ENCODE assay signal across 8 mouse cellular contexts in genomic region chr2:93462760-93463159, GRCm38 (mm10). TPM values are rescaled to one million over a fixed set of nuclear protein-coding genes. Genes with fewer than 3 reads are reported as not detected.
A peak's percentile ranks its signal among the peaks of the same experiment; 100 is the strongest.
DNase-seq lines count a peak whose midpoint lies in the region; ATAC-seq and TF ChIP-seq lines count a peak whose summit lies in the region.

TSS of gene Cd82 (minus strand) at chr2:93463140.

- no peaks in the 10 kb centered on the region for H3K9me3 ChIP-seq in MEL (replicated peaks; ENCODE audit: insufficient read depth, low read length)
- H3K9me3 ChIP-seq in forebrain, embryonic 15.5 days = no peaks in the 10 kb centered on the region

- no peak for TF ChIP-seq EP300 in MEL (IDR thresholded peaks at IDR 0.05; ENCODE audit: low read depth in 1 of 2, low read length in 2 of 2)

- H3K9ac ChIP-seq in MEL (ENCODE audit: control insufficient read depth, low read depth, low read length, poor library complexity, severe bottlenecking) = peak within 1 kb of the TSS; percentile 85
- H3K9ac ChIP-seq in forebrain, embryonic 15.5 days (replicated peaks) = peak within 1 kb of the TSS; percentile 27

- no peak for TF ChIP-seq RAD21 in MEL (IDR thresholded peaks at IDR 0.05; ENCODE audit: low read depth, low read length)

- peak; percentile 81 for ATAC-seq in forebrain, embryonic 15.5 days (replicated peaks)
- ATAC-seq in hematopoietic stem cell, adult 5-6 weeks (replicated peaks in 1 of 2; ENCODE audit: insufficient read depth in 1 of 2, low FRiP score in 2 of 2, low TSS enrichment in 1 of 2, low read depth in 1 of 2, poor library complexity in 2 of 2, severe bottlenecking in 2 of 2) = peak in 1 of 2 experiments; percentile 1; a peak in 1 of 4 replicates

- H3K4me3 ChIP-seq in MEL (ENCODE audit: control insufficient read depth in 1 of 2, insufficient read depth in 1 of 2, low read depth in 2 of 2, low read length in 2 of 2) (peak within 1 kb of the TSS; percentile 71 to 87), macrophage (ENCODE audit: inconsistent target) (peak within 1 kb of the TSS; percentile 77)
- peak within 1 kb of the TSS; percentile 39 for H3K4me3 ChIP-seq in forebrain, embryonic 15.5 days

- peaks cover 0 to 16% of the 10 kb centered on the region in 2 experiments; a peak in 2 of 4 replicates for H3K36me3 ChIP-seq in MEL (ENCODE audit: control insufficient read depth in 1 of 2, insufficient read depth in 2 of 2, low read length in 2 of 2)
- no peaks in the 10 kb centered on the region for H3K36me3 ChIP-seq in forebrain, embryonic 15.5 days
- no peaks in the 10 kb centered on the region for H3K36me3 ChIP-seq in macrophage (ENCODE audit: inconsistent target)

- H3K4me2 ChIP-seq in forebrain, embryonic 15.5 days (replicated peaks) = peak within 1 kb of the TSS; percentile 62

- no peaks in the 10 kb centered on the region for H3K27me3 ChIP-seq in MEL (ENCODE audit: control insufficient read depth in 1 of 2, insufficient read depth in 2 of 2, low read length in 2 of 2)
- H3K27me3 ChIP-seq in forebrain, embryonic 15.5 days = no peaks in the 10 kb centered on the region

- no peak for TF ChIP-seq CTCF in MEL (IDR thresholded peaks at IDR 0.05 in 2 of 3, conservative IDR thresholded peaks at IDR 0.05 in 1 of 3; ENCODE audit: control insufficient read depth in 1 of 3, insufficient read depth in 1 of 3, low read depth in 2 of 3, low read length in 3 of 3, poor library complexity in 1 of 3, severe bottlenecking in 1 of 3)

- H3K4me1 ChIP-seq in MEL (ENCODE audit: control insufficient read depth in 1 of 2, insufficient read depth in 2 of 2, low read length in 2 of 2) = peaks cover 18 to 35% of the 10 kb centered on the region in 2 experiments
- H3K4me1 ChIP-seq in forebrain, embryonic 15.5 days = peaks cover 15% of the 10 kb centered on the region

- H3K79me2 ChIP-seq in MEL (ENCODE audit: control insufficient read depth, insufficient read depth, low read length, poor library complexity) (peaks cover 2% of the 10 kb centered on the region), macrophage (ENCODE audit: inconsistent target) (peaks cover 11% of the 10 kb centered on the region; the same call in 1 of the 2 replicates)

- DNase-seq in MEL (ENCODE audit: low read depth, low spot score) = peak; percentile 76
- peak; percentile 93 for DNase-seq in adrenal gland, postnatal 14 days
- no peak for DNase-seq in layer of hippocampus, postnatal 25 days (ENCODE audit: extremely low spot score in 1 of 2, low spot score in 1 of 2)
- DNase-seq in spleen, postnatal 14 days (ENCODE audit: low spot score in 2 of 2) = peak; percentile 60 to 65
- no peak for DNase-seq in cerebellum, adult 9-10 months

- 2% methylated on average over 20 of the region's 20 CpGs for WGBS in forebrain, embryonic 15.5 days
- 28% methylated on average over 20 of the region's 20 CpGs for WGBS in macrophage (ENCODE audit: missing documents)

- TF ChIP-seq POLR2A in MEL (IDR thresholded peaks at IDR 0.05; ENCODE audit: control insufficient read depth in 1 of 2, insufficient read depth in 1 of 2, low read depth in 1 of 2, low read length in 2 of 2, poor library complexity in 1 of 2) = no peak

- peak within 1 kb of the TSS; percentile 88 for H3K27ac ChIP-seq in MEL (ENCODE audit: control insufficient read depth, low read depth, low read length)
- 0 out of 2 replicates have a peak within 1 kb of the TSS, but pooled peaks have one; percentile 45 for H3K27ac ChIP-seq in forebrain, embryonic 15.5 days (replicated peaks)
- peak within 1 kb of the TSS; percentile 77 for H3K27ac ChIP-seq in macrophage

TF ChIP-seq in MEL, 35 proteins besides CTCF, POLR2A, EP300 and RAD21:
- TF ChIP-seq KAT2A (conservative IDR thresholded peaks at IDR 0.05; ENCODE audit: low read depth, low read length) (no peak), ZKSCAN1 (IDR thresholded peaks at IDR 0.05; ENCODE audit: low read depth, low read length) (no peak), RCOR1 (IDR thresholded peaks at IDR 0.05; ENCODE audit: low read depth, low read length) (no peak), ETS1 (IDR thresholded peaks at IDR 0.05; ENCODE audit: low read depth, low read length) (no peak), MAFK (IDR thresholded peaks at IDR 0.05; ENCODE audit: borderline replicate concordance, low read depth, low read length) (no peak), CHD2 (IDR thresholded peaks at IDR 0.05; ENCODE audit: low read length) (no peak), POLR2AphosphoS5 (IDR thresholded peaks at IDR 0.05; ENCODE audit: borderline replicate concordance, low read depth, low read length) (no peak), HCFC1 (IDR thresholded peaks at IDR 0.05; ENCODE audit: low read depth, low read length) (no peak), SMC3 (IDR thresholded peaks at IDR 0.05; ENCODE audit: low read depth, low read length) (no peak), MYC (IDR thresholded peaks at IDR 0.05; ENCODE audit: low read depth, low read length) (no peak)
TF ChIP-seq in MEL: peak in this region for 0.

RNA-seq across cellular contexts. Expression of gene Cd82, which starts in this region (rescaled TPM):
- total RNA-seq in MEL (2012; rRNA removed) = 24.4 and 37.6 TPM in 2 replicates
- polyA plus RNA-seq in MEL (2012; ENCODE audit: insufficient read depth in 1 of 2, insufficient read length in 2 of 2, low read depth in 1 of 2, low replicate concordance in 2 of 2, missing spikeins in 1 of 2) = 10 to 100 TPM in 1 of 2 experiments, not detected in 1; 59.7 TPM
- total RNA-seq in adrenal gland, postnatal 14 days (2021) = 43.0 and 54.9 TPM in 2 replicates
- 17.6 and 19.6 TPM in 2 replicates for polyA plus RNA-seq in forebrain, embryonic 15.5 days (2015; fragmentation: Nextera tagmentation; extraction: Ambion mirVana)
- total RNA-seq in hematopoietic stem cell, adult 5-6 weeks (2017) = 59.6 and 64.5 TPM in 2 replicates
- total RNA-seq in layer of hippocampus, postnatal 25 days (2021) = 10 to 100 TPM; 22.0 to 23.8 TPM
- total RNA-seq in macrophage (2018; cell fraction: chromatin; rRNA removed) = 10 to 100 TPM; 17.5 to 85.2 (median 33.5) TPM
- total RNA-seq in macrophage (2018; cell fraction: cytosol; rRNA removed) = 10 to 100 TPM; 45.0 to 89.8 (median 53.7) TPM
- 10 to 100 TPM; 34.8 to 92.5 (median 66.7) TPM for total RNA-seq in macrophage (2018; cell fraction: nucleus; rRNA removed)
- polyA plus RNA-seq in macrophage (2018) = 30.5 to 60.9 TPM (median 48.2 TPM) in 3 replicates

Comparison
In these comparisons a context has a peak if more than half of its experiments do, and no peak if none do; other contexts are left out.
1. DNase-seq: peak in MEL (single experiment), adrenal gland, postnatal 14 days (single experiment) and spleen, postnatal 14 days (2 of 2); none in layer of hippocampus, postnatal 25 days (0 of 2) and cerebellum, adult 9-10 months (single experiment).
2. Peak in every context shown above with its lines, with median percentiles within 50 percentile points of each other: H3K27ac ChIP-seq and H3K4me3 ChIP-seq.